Mouse (Mus musculus) ES-Bruce4 (cell line): ENCODE results near the gene Fcor.

Experiments
- CTCF ChIP-seq: IDR thresholded peaks from one replicate; pipeline ENCODE4 v1.8.1; 2011; ENCODE audit warnings: low read depth, low read length
- POLR2A ChIP-seq: IDR thresholded peaks from one replicate; pipeline ENCODE4 v1.8.1; 2011; ENCODE audit warnings: low read length; ENCODE audit not compliant: insufficient read depth

DNA sequence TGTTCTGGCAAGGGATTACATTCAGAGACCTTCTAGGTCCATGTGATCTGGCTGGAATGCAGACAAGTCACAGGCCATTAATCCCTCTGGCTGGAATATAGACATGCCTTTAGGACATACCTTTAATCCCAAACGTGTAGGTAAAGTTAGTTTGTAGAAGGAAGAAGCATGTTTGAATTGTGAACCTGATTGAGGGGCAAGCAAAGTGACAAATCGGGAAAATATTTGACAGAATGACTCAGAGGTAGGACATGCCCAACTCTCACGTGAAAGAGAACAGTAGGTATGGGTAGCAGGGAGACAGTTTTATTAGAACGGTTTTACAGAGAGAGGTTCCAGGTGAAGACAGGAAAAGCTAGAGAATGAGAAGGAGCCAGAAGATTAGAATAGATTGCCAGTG lies 24.6 kb downstream of the Fcor start:
- TF ChIP-seq POLR2A (no peak), CTCF (no peak)
